In the genomic region with DNA sequence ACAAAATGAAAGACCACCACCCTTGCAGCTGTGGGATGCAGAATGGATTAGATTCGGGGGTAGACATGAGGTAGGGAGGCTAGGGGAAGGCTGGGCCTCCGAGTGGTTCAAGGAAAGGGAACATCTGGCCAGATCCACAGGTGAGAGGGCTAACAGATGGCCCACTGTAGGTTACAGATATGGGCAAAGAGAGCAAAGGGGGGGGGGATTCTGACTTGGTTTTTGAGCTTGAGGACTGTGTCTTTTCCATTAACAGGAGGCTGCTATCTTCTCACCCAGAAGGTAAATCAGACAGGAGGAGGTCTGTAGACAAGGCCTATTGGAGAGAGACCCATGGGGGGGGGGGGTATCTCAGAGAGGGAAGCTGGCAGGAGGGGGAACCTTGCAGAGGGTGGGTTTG, we compare ENCODE assay signal across 24 mouse cellular contexts. TPM values are rescaled to one million over a fixed set of nuclear protein-coding genes. Genes with fewer than 3 reads are reported as not detected.
DNase-seq lines count a peak whose midpoint lies in the region; ATAC-seq and TF ChIP-seq lines count a peak whose summit lies in the region.
"Had no signal": no experiment of that assay in that cellular context is flagged by ENCODE, and none has a peak within 500 bp of the region (broad histone marks: within the 10 kb centered on the region; RNA-seq: fewer than 3 reads in every experiment).

No protein-coding gene starts in this region.

- H3K27me3 ChIP-seq in liver, embryonic 12.5 days (replicated peaks), result no peaks in the 10 kb centered on the region
- H3K27me3 ChIP-seq in liver, postnatal 0 days (ENCODE audit: insufficient read depth, low read length), result no peaks in the 10 kb centered on the region
- H3K27me3 ChIP-seq in liver, embryonic 13.5 days, result peaks cover 7% of the 10 kb centered on the region; the same call in 1 of the 2 replicates
- no peaks in the 10 kb centered on the region for H3K27me3 ChIP-seq in liver, embryonic 16.5 days (ENCODE audit: control insufficient read depth, insufficient read depth, low read depth, low read length)
- no peaks in the 10 kb centered on the region for H3K27me3 ChIP-seq in kidney, embryonic 16.5 days (ENCODE audit: insufficient read depth, low read length)
- H3K27me3 ChIP-seq: heart, embryonic 13.5 days had no signal

- whole genome bisulfite sequencing in liver, embryonic 12.5 days (ENCODE audit: insufficient replicate concordance), result 22% methylated on average over 2 of the region's 2 CpGs
- WGBS in liver, postnatal 0 days (ENCODE audit: insufficient replicate concordance), result 65% methylated on average over 2 of the region's 2 CpGs
- WGBS in liver, embryonic 13.5 days (ENCODE audit: insufficient replicate concordance), result 29% methylated on average over 2 of the region's 2 CpGs
- 38% methylated on average over 2 of the region's 2 CpGs for WGBS in liver, embryonic 16.5 days (ENCODE audit: insufficient replicate concordance)
- WGBS in kidney, embryonic 16.5 days, result 77% methylated on average over 2 of the region's 2 CpGs

- H3K27ac ChIP-seq in liver, embryonic 12.5 days, result no peak overlapping the region
- no peak overlapping the region for H3K27ac ChIP-seq in liver, postnatal 0 days (ENCODE audit: low read depth)
- H3K27ac ChIP-seq in liver, embryonic 13.5 days, result no peak overlapping the region
- no peak overlapping the region for H3K27ac ChIP-seq in liver, embryonic 16.5 days (ENCODE audit: low read length)
- H3K27ac ChIP-seq in kidney, embryonic 16.5 days (ENCODE audit: low read length), result no peak overlapping the region
- H3K27ac ChIP-seq: forebrain, embryonic 10.5 days; heart, adult 2 months; heart, embryonic 10.5 days; heart, embryonic 13.5 days; hindbrain, embryonic 14.5 days; hindbrain, postnatal 0 days had no signal

- no peak for TF ChIP-seq CTCF in liver, postnatal 0 days (IDR thresholded peaks at IDR 0.05; ENCODE audit: low read depth)

- TF ChIP-seq EP300 in liver, postnatal 0 days (IDR thresholded peaks at IDR 0.05; ENCODE audit: low read depth), result no peak

- no peak overlapping the region for H3K4me3 ChIP-seq in liver, embryonic 12.5 days
- no peak overlapping the region for H3K4me3 ChIP-seq in liver, postnatal 0 days (ENCODE audit: low read depth, low read length)
- no peak overlapping the region for H3K4me3 ChIP-seq in liver, embryonic 13.5 days (replicated peaks)
- H3K4me3 ChIP-seq in liver, embryonic 16.5 days (ENCODE audit: low read depth, low read length), result no peak overlapping the region
- no peak overlapping the region for H3K4me3 ChIP-seq in kidney, embryonic 16.5 days (ENCODE audit: low read length)
- H3K4me3 ChIP-seq: forebrain, embryonic 10.5 days; heart, adult 2 months; heart, embryonic 10.5 days; heart, embryonic 13.5 days had no signal

- peaks cover 48% of the 10 kb centered on the region for H3K4me1 ChIP-seq in liver, embryonic 12.5 days
- peaks cover 25% of the 10 kb centered on the region for H3K4me1 ChIP-seq in liver, postnatal 0 days (ENCODE audit: insufficient read depth)
- H3K4me1 ChIP-seq in liver, embryonic 13.5 days (replicated peaks), result peaks cover 51% of the 10 kb centered on the region
- H3K4me1 ChIP-seq in liver, embryonic 16.5 days (ENCODE audit: control insufficient read depth, low read depth, low read length), result peaks cover 21% of the 10 kb centered on the region
- no peaks in the 10 kb centered on the region for H3K4me1 ChIP-seq in kidney, embryonic 16.5 days (ENCODE audit: insufficient read depth, low read length)

- H3K36me3 ChIP-seq in liver, embryonic 12.5 days, result no peaks in the 10 kb centered on the region
- no peaks in the 10 kb centered on the region for H3K36me3 ChIP-seq in liver, postnatal 0 days (replicated peaks; ENCODE audit: insufficient read depth, low read length)
- H3K36me3 ChIP-seq in liver, embryonic 13.5 days, result no peaks in the 10 kb centered on the region
- H3K36me3 ChIP-seq in liver, embryonic 16.5 days (ENCODE audit: control insufficient read depth, insufficient read depth), result no peaks in the 10 kb centered on the region
- no peaks in the 10 kb centered on the region for H3K36me3 ChIP-seq in kidney, embryonic 16.5 days (ENCODE audit: insufficient read depth, low read length)
- H3K36me3 ChIP-seq: forebrain, embryonic 10.5 days; heart, embryonic 10.5 days; heart, embryonic 13.5 days had no signal

- H3K4me2 ChIP-seq in liver, embryonic 12.5 days, result peak overlapping the region; percentile 3; the same call in 1 of the 2 replicates
- no peak overlapping the region for H3K4me2 ChIP-seq in liver, postnatal 0 days (ENCODE audit: low read depth, low read length)
- H3K4me2 ChIP-seq in liver, embryonic 13.5 days, result no peak overlapping the region
- H3K4me2 ChIP-seq in liver, embryonic 16.5 days (ENCODE audit: low read depth, low read length), result no peak overlapping the region
- no peak overlapping the region for H3K4me2 ChIP-seq in kidney, embryonic 16.5 days (replicated peaks; ENCODE audit: low read depth, low read length)
- H3K4me2 ChIP-seq: heart, embryonic 13.5 days; hindbrain, embryonic 14.5 days had no signal

- H3K9ac ChIP-seq in liver, embryonic 12.5 days, result no peak overlapping the region
- no peak overlapping the region for H3K9ac ChIP-seq in liver, postnatal 0 days (replicated peaks)
- no peak overlapping the region for H3K9ac ChIP-seq in liver, embryonic 13.5 days
- no peak overlapping the region for H3K9ac ChIP-seq in liver, embryonic 16.5 days (ENCODE audit: low read depth, low read length)
- no peak overlapping the region for H3K9ac ChIP-seq in kidney, embryonic 16.5 days (replicated peaks; ENCODE audit: low read length)
- H3K9ac ChIP-seq: heart, embryonic 13.5 days; hindbrain, embryonic 14.5 days had no signal

- peak; percentile 60; the same call in 1 of the 2 replicates for ATAC-seq in liver, embryonic 12.5 days
- ATAC-seq in liver, postnatal 0 days, result no peak
- peak; percentile 58; the same call in 1 of the 2 replicates for ATAC-seq in liver, embryonic 13.5 days (ENCODE audit: low read depth)
- peak; percentile 30 for ATAC-seq in liver, embryonic 16.5 days (ENCODE audit: low read depth)
- no peak for ATAC-seq in kidney, embryonic 16.5 days (ENCODE audit: low FRiP score, low TSS enrichment)
- ATAC-seq: activated CD4-positive, CD25-positive, alpha-beta regulatory T cell, adult 4 months; CD4-positive, CD25-positive, alpha-beta regulatory T cell, adult 4 months; forebrain, embryonic 14.5 days; hindbrain, postnatal 0 days had no signal

- no peak for DNase-seq in liver, postnatal 0 days
- DNase-seq in liver, embryonic 13.5 days, result no peak
- DNase-seq in right cerebral cortex, postnatal 10 days (ENCODE audit: low spot score in 2 of 2), result no peak
- DNase-seq: adrenal gland, postnatal 10 days; adrenal gland, postnatal 36 days; cerebellum, adult 18-20 months; cerebellum, adult 9-10 months; cerebellum, postnatal 14 days; gastrocnemius, postnatal 10 days; gastrocnemius, postnatal 36 days; heart, adult 2 months; heart, postnatal 14 days; heart, postnatal 4 days had no signal

- H3K9me3 ChIP-seq in liver, embryonic 12.5 days (replicated peaks), result no peaks in the 10 kb centered on the region
- H3K9me3 ChIP-seq in liver, postnatal 0 days (ENCODE audit: low read length), result no peaks in the 10 kb centered on the region
- no peaks in the 10 kb centered on the region for H3K9me3 ChIP-seq in liver, embryonic 13.5 days (replicated peaks)
- no peaks in the 10 kb centered on the region for H3K9me3 ChIP-seq in liver, embryonic 16.5 days (replicated peaks; ENCODE audit: control insufficient read depth, low read length)
- no peaks in the 10 kb centered on the region for H3K9me3 ChIP-seq in kidney, embryonic 16.5 days (ENCODE audit: low read length)
- H3K9me3 ChIP-seq: forebrain, embryonic 10.5 days; heart, embryonic 10.5 days; heart, embryonic 13.5 days had no signal

RNA-seq across cellular contexts. Expression of a gene that starts 11.5 kb away (rescaled TPM):
- polyA plus RNA-seq in liver, embryonic 12.5 days (2016; fragmentation: Nextera tagmentation; extraction: Ambion mirVana), result 13.6 and 13.8 TPM in 2 replicates
- polyA plus RNA-seq in liver, postnatal 0 days (2015; fragmentation: Nextera tagmentation; extraction: Ambion mirVana), result 47.8 and 53.1 TPM in 2 replicates
- polyA plus RNA-seq in liver, embryonic 13.5 days (2015; fragmentation: Nextera tagmentation; extraction: Ambion mirVana), result 9.5 and 12.4 TPM in 2 replicates
- polyA plus RNA-seq in liver, embryonic 16.5 days (2015; fragmentation: Nextera tagmentation; extraction: Ambion mirVana), result 11.6 and 11.8 TPM in 2 replicates
- polyA plus RNA-seq in kidney, embryonic 16.5 days (2015; fragmentation: Nextera tagmentation; extraction: Ambion mirVana), result 31.9 and 36.1 TPM in 2 replicates

RNA-seq across cellular contexts. Expression of a gene that starts 46.0 kb away (rescaled TPM):
- polyA plus RNA-seq in liver, embryonic 12.5 days (2016; fragmentation: Nextera tagmentation; extraction: Ambion mirVana), result 0.31 and 0.44 TPM in 2 replicates
- polyA plus RNA-seq in liver, postnatal 0 days (2015; fragmentation: Nextera tagmentation; extraction: Ambion mirVana), result 0.39 and 0.54 TPM in 2 replicates
- 0.22 and 0.23 TPM in 2 replicates for polyA plus RNA-seq in liver, embryonic 13.5 days (2015; fragmentation: Nextera tagmentation; extraction: Ambion mirVana)
- 0.09 and 0.14 TPM in 2 replicates for polyA plus RNA-seq in liver, embryonic 16.5 days (2015; fragmentation: Nextera tagmentation; extraction: Ambion mirVana)
- 2.2 and 3.1 TPM in 2 replicates for polyA plus RNA-seq in kidney, embryonic 16.5 days (2015; fragmentation: Nextera tagmentation; extraction: Ambion mirVana)

Comparison
In these comparisons a context has a peak if more than half of its experiments do, and no peak if none do; other contexts are left out.
1. ATAC-seq: peak in liver, embryonic 12.5 days (single experiment), liver, embryonic 13.5 days (single experiment) and liver, embryonic 16.5 days (single experiment); none in liver, postnatal 0 days (single experiment) and kidney, embryonic 16.5 days (single experiment).